Mouse (Mus musculus) thymus, adult 18-20 months (tissue): Measurements from ENCODE around the gene Slc38a1.
"Not testable (repeated sequence)": the region's sequence is repeated elsewhere in the genome, so short reads cannot be mapped to it uniquely, and the experiment has no call there.

Source experiments
- DNase-seq, 2 experiments: peaks; one replicate each; pipeline ENCODE4 v3.0.0; 2022; ENCODE audit warnings: mixed read lengths in 2 of 2

Gene Slc38a1

DNA sequence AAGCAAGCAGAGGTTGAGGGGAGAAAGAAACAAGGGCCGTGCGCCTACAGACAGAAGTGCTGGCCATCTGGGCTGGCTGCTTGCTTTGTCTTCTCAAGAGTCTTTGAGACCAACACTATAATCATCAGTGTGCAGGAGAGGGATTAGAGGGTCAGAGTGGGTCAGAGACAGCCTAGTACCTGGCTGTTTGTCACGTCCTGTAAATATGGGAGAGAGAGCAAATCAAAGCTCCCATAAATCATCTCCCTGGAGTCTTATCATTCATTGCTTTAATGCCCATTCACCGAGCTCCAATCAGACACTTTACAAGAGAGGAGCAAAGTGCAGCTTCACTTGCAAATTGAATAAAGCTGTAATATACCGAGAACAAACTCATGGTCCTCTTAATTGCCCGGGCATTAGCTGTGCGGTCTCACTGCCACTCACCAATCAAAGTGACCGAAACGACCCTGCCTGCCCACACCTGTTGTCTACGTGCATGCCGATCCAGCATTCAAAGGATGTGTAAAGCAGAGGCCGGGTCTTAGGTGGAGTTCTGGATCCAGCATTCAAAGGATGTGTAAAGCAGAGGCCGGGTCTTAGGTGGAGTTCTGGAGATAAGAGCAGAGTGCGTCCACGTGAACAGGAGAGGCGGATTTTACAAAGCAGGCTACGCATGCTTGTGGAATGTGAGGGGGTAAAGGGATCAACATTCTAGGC, 15.0 kb upstream of the Slc38a1 start:
- DNase-seq, result no peak

DNA sequence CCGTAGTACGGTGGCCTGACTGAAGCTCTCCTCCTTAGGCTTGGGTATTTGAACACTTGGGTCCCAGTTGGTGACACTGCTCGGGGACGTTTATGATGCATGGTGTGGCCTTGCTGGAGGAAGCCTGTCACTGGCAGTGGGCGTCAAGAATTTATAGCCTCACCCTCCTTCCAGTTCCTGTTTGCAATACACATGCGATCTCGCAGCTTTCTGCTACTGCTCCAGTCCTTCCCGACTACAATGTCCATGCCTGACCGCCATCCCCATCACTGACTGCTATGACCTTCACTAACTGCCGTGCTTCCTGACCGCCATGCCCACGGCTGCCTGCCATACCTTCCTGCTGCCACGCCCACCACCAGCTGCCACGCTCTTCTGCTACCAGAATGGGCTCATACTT, 12.8 kb upstream of the Slc38a1 start:
- peak in 1 of 2 experiments; percentile 27 for DNase-seq

DNA sequence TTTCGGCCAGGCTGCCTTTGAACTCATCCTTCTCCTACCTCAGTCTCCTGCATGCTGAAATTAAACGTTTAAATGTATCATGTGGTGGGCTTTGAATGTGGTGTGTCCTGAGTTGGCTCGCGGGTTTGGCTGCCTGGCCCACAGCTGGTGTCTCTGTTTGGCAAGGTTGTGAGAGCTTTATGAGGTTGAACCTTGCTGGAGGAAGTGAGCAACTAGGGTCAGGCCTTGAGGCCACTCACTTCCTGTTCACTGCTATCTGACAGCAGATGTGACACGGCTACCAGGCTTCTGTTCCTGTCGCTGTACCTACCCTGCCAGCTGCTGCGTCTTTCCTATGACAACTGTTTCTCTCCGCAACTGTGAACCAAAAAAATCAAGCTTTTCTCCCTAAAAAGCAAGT, 12.0 kb upstream of the Slc38a1 start:
- DNase-seq, result peak; percentile 57 to 77

DNA sequence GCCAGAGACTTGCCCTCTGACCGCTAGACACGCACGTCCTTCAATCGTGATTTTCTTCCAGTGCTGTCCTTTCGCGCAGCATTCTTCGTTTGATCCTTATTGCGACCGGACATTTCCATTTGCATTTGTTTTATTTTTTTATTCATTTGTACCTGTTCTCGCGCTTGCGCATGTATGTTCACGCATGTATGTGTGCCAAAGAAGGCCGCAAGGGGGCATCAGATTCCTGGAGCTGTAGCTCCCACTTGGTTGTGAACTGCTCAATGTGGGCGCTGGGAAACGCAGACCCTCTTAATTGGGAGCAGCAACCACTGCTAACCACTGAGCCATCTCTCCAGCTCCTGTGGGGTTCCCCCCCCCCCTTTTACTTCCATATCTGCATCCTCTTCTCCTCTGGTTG, 10.3 kb upstream of the Slc38a1 start:
- no peak for DNase-seq

DNA sequence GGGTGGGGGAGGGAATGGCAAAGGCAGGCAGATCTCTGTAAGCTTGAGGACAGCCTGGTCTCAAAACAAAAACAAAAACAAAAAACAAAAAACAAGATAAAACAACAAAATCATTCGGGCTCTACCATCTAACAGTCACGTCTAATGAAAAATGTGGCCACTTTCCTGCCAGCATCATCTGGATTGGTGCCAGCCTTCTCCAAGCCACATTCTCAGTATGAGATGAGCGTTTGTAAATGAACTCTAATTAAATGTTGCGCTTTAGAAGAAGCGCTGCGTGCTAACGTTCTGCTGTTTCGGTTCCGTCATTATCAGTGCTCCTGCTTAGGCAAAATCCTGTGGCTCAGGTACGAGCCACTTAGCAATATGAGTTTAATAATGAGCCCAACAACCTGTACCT, 9.8 kb upstream of the Slc38a1 start:
- DNase-seq, result no peak

DNA sequence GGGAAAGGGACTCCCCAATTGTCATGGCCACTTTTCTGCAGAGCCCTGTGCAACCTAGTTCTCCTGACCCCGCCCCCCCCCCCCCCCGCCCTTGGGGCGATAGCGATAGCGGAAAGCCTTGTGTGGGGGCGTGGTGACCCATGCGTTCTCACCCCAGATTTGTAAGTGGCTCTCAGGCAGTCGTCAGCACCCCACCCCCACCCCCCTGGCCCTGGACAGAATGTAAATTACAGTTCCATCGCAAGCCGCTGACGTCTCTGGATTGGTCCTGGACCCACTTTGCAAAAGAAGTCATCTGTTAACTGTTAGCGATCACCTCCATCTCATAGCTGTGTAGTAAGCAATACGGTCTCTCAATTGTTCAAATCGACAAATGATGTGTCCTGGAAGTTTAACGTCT, 4.7 kb upstream of the Slc38a1 start:
- DNase-seq, result no peak

DNA sequence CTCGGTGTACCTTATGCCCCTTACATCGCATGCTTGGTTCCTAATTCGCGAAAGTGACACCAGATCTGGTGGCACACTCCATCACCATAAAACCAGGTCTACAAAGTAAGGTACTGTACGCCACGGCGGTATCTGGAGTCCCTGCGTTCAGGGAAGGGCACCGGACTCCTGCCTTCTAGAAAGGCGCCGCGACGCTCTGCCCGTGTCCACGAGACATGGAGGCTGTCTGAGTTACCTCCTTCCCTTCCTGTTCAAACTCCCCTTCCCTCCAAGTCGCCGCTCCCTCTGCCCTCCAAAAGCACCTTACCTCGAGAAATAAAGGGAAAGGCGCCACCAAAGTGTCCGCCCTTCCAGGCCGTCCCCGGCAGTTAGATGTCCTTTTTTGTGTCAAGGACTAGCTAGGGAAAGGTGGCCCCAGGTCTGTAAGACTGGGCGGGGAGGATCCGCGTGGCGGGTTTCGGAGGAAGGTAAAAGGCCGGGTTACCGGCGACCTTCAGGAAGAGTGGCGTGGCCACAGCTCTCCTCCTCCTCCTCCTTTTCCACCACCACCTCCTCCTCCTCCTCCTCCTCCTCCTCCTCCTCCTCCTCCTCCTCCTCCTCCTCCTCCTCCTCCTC, 785 bp downstream of the Slc38a1 start:
- DNase-seq, result peak in 1 of 2 experiments; percentile 38

DNA sequence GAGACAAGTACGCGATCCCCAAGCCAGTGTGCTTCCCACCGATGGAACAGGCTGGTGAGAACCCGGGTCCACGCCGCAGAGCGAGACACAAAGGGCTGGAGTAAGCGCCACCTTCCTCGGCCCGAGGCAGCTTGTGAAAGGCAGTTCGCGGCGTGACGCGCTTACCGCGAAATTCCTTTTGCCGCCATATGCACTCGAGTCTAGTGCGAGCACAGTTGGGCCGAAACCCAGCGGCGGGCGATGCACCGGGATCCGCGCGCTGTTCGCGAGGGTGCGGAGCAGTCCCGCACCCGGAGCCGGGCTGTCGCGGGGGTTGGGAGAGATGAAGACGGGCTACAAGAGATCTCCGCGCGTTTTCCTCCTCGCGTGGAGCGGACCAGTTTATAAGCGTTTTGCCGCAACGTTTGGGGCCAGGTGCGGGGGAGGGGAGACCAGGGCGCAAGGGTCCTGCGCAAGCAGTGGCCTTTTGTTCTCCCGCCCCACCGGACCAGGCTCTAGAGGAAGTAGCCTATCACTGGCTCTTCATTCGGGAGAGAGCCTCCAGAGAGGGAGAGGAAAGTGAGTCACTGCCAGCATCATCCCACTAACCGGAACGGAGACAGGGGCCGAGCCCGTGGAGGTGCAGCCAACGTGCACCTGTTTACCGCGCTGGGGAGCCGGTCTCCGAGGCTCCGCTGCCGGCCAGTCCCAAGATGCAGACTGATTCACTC, 1.4 kb downstream of the Slc38a1 start:
- peak; percentile 58 to 67 for DNase-seq

DNA sequence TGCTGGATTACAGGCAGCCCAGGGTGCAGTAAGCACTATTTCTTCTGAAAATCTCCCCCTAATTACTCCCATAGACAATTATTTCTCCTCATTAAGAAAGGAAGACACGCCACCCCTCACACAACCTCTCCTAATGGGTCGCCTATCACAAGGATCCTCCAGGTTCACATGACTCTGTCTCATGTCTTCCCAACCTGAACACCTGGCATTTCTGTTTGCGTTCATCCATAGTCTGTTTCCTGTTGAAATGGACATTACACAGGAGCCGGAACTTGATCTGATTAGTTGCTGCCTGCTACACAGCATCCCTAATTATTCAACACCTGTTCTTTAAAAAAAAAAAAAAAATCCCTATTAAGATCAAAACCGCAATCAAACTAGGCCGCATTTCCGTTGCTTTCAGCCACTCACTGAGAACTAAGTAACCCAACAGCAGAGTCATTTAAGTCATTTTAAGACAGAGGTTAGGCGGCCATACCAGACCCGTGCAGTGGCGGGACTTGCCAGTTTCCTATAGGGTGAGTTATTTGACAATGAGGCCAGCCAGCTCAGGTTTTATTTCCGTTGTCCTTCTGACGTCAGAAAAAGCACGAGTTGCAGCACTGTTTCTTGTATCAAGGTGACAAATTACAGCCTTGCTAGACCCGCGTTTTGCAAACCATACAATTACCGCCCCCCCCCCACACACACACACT, 2.3 kb downstream of the Slc38a1 start:
- peak; percentile 29 to 54 for DNase-seq

DNA sequence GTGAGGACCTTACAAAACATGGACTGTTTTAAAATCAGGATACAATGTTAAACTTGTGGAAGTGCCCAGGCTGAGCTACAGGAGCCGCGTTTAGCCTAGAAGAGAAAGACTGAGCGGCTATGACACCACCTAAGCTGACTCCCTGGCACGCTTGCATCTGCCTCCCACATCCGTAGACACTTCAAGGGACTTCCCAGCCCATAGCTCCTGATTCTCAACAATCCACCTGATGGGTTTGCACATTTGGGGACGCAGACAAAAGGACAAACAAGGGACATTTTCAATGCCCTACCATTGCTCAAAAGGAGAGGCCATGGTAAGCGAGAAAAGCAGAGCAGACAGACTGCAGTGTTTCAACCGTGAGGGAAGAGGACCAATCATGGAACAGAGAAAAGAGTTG, 3.1 kb downstream of the Slc38a1 start:
- no peak for DNase-seq

DNA sequence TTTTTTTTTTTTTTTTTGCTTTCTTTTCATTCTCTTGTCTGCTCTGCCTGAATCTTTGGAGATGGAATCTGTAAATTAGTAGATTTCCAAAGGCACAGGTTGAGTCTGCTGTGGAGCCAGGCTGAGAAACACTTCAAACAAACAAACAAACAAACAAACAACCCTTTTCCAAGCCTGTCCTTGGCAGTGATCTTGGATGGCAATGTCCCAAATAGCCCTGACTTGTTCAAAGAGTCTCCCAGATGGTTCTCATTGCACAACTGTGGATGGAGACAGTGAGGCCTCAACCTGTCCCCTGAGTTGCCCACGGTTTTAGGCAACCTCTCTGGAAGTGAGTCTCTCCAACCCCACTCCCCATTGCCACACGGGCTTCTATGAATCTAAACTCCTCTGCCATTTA, 4.1 kb downstream of the Slc38a1 start:
- no peak for DNase-seq

DNA sequence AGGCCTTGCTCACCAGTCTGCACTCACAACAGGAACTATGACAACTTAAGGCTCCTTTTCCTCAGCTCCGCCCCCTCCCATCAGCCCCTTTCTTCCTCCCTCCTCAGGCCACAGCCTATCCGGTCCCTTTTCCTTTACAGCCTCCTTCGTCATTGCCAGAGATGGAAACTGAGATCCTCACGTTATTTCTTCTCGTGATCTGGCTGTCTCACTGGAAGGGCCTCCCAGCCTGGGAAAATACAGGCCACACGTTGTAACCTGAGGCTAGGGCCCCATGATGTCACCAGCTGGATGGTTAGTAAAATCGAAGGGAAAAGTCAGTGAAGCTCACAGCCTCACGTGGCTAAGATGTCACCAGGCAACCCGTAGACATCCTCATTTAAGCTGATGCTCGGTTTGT, 4.5 kb downstream of the Slc38a1 start:
- DNase-seq, result peak; percentile 46 to 68

DNA sequence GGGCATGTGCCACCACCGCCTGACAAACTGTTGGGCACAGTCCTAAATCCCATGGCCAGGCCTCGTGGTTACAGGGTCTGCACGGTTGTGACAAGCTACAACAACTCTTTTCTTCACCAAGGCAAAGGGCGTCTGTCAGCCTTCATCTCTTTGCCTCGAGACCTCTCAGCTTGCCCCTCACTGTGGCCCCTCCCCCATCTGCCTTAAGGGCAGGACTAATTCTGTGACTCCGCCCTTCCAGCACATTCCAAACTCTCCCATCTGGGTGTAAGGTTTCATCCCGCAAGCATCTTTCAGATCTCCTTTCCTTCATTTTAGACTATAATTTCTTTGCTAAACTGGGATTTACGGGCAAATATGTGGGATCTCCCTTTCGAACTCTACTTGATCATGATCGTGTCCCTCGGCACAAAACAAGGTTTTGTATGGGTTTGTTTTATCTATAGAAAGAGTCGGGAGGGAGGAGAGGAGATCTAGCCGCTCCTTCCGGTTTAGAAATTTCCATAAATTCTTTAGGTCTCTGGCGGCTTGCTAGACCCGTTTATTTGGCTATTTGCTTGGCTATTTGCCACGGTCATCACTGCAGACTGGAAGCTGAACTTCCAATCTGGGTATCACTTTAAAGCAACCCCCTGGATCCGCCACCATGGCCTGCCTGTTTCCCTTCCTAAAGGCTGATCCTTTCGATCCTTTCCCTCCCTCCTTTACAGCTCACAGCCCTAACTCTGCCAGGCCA, 7.9 kb downstream of the Slc38a1 start:
- DNase-seq, result no peak

DNA sequence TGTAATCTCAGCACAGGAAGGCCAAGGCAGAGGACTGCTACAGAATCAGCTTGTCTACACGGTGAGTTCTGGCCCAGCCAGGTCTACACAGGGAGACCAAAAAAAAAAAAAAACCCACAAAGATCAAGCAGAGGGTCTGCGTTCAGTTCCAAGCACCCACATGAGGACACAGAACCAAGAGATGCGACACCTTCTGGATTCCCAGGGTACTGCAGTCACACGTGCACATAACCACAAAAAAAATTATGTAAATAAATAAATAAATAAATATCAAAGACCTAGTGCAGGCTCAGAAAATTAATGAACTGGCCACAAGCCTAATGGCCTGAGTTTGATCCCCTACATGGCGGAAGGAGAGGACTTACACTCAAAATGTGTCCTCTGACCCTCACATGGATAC, 10.5 kb downstream of the Slc38a1 start:
- no peak for DNase-seq

DNA sequence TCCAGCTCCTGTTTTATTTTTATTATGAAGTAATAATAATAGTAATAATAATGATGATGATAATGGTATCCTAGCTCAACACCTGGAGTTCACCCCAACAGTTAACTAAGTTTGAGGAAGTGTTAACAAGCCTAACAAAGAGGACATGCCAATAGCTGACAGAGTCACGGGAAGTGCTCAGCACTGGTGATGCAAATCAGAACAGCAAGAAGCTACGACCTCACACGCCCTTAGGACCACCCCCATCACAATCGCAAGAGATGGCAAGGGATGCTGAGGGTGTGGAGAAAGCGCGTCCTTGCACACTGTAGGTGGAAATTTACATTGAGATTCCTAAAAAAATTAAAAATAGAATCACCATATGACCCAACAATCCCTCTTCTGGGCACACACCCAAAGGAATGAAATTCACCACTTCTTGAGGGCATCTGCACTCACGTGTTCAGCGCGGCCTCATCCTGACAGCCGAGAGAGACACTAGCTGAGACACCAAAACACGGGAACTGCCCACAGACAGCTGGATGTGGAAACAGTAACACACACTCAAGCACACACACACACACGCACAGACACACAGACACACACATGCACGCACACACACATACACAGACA, 11.5 kb downstream of the Slc38a1 start:
- no peak for DNase-seq

DNA sequence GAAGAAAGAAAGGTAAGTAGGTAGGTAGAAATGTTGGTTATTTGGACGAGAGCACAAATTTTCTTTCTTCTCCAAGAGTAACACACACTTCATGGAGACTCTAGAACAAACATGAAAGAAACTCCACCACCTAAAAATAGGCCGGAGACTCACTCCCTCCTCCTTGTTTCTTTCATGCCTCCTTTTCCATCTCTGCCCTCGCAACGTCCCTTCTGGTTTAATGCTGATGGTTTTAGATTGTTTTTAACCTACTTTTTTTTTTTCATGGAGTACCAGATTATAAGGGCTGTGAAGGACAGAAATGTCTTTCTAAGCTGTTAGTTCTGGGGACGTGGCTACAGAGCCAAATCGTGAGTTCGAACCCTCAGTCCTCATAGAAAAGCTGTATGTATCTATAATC, 14.5 kb downstream of the Slc38a1 start:
- DNase-seq, result no peak

DNA sequence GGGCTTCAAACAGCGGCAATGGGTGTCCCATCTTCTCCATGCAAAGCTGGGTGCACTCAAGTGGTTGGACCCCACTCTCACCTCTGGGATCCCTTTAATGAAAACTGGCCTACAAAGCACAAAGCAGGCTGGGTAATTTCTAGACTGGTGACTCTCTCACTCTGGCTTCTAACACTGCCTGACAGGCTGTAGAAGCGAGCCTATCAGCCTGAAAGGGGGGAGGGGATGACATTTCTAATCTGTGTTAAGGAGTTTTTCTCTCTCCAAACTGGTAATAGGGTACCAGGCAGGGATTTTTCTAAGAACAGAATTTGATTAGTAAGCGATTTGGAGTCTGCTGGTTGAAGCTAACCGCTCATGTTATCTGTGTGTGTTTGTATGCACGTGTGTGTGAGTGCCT, 15.8 kb downstream of the Slc38a1 start:
- DNase-seq, result no peak

DNA sequence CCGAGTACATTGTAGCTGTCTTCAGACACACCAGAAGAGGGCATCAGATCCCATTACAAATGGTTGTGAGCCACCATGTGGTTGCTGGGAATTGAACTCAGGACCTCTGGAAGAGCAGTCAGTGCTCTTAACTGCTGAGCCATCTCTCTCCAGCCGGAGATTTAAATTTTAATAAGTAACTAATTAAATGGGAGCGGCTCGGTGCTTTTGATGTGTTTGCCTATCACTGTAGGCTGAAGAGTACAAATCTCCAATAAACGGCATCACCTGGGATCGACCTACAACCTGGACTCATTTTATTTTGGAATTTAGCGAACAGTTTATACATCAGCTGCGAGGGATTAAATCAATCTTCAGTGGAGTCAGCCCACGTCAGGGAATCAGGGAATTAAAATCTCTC, 17.7 kb downstream of the Slc38a1 start:
- not testable (repeated sequence) for DNase-seq

DNA sequence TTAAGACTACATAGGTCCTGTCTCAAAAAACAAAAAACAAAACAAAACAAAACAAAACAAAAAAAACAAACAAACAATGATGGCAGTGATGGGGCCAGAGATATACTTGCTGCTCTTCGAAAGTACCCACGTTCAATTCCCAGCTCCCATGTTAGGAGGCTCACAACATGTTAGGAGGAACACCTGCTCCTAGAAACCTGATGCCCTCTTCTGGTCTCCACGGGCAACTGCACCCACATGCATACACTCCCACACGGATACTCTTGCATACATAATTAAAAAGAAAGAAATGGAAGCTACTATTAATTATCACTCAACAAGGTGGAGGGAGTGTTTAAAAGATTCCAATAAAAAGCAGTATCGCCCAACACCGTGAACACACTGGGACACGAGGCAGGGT, 20.3 kb downstream of the Slc38a1 start:
- no peak for DNase-seq

DNA sequence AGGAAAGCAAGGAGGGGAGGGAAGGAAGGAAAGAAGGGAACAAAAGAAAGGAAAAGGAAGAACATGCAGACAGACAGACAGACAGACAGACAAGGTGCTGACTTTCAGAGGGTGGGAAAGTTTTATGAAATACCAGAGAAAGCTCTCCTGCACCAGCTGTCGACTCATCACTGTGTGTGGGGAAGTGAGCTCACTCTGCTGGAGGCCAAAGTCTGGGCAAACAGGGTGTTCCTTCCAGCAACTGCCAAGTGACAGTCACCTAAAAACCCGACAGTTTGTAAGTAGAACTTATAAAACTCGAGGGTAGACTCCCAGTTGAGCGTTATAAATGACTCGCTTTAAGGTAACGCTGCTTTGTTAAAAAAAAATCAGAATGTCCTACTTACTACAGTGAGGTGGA, 21.0 kb downstream of the Slc38a1 start:
- no peak for DNase-seq

DNA sequence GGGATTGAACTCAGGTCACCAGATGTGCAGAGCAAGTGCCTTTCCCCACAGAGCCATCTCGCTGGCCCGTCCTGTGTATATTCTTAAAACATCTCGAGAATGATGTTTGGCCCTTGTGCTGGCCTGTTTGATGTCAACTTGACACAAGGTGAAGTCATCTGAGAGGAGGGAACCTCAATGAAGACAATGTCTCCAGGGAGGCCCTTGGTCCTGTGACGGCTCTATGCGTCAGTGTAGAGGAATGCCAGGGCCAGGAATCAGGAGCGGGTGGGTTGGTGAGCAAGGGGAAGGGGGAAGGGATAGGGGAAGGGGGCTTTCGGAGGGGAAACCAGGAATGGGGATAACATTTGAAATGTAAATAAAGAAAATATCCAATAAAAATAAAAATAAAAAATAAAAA, 25.2 kb downstream of the Slc38a1 start:
- DNase-seq, result no peak

DNA sequence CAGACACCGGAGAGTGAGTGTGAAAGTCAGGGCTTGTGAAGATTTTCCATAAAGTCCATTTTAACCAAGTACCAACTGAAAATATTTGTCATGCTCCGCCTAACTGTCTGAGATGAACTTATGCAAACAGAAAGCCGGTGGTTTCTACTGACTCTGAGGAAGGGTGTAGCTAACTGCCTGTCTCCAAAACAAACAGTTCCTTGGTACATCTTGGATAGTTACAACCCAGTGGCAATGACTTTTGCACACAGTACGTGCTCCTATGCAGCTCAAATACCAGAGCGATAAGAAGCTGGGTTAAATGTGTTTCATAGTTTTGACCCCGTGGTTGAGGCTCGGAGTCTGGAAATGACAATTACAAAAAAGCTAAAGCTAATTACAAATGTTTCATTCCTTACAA, 34.0 kb downstream of the Slc38a1 start:
- DNase-seq, result no peak

DNA sequence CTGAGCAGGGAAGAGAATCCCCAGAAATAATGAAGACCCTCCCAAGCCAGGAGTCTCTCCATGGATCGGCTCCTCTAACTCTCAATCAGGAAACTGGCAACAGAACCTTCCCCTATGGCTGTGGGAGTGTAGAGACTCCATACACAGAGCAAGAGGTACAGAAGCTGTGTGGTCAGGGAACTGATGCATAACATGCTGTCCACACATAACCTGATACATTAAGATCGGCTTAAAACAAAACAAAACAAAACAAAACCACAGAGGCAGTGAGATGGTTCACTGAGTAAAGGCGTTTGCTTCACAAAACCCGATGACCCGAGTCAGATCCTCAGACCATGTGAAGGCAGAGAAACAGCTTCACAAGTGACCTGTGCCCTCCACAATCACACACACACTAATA, 35.3 kb downstream of the Slc38a1 start:
- DNase-seq, result no peak
